Mouse (Mus musculus): ENCODE results near the gene Mical2. TPM values are rescaled to one million over a fixed set of nuclear protein-coding genes. Genes with fewer than 3 reads are reported as not detected.

The Mical2 gene
- polyA plus RNA-seq, 3 experiments from 2014 or later, result 1.5 to 5.7 (median 1.7) TPM

GRCm38 (mm10) chr7:112244071-112244470 is 18.4 kb downstream of the Mical2 start:
- ATAC-seq, result no peak

DNA sequence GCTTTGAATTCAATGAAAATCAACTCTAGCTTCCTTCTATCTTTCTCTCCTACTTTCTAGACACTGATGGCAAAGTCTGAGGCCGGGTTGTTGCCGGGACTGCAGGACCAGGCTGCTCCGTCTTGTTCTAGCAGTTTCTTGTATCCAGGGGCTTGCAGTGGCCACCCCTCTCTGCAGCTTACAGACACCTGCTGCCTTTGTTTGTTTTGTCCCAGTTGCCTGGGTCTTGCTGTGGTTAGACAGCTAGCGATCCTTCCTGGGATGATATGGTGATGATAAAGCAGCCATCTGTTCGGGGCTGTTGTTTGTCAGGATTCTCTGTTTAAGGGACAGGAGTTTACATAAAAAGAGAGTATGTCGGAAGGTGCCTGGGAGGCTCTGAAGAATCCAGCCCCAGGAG is 19.0 kb downstream of the Mical2 start:
- no peak for ATAC-seq

- no peak for ATAC-seq
These were observed 20.3 kb downstream of the Mical2 start for GRCm38 (mm10) chr7:112245839-112246438.

- ATAC-seq, result no peak
These were observed 20.8 kb downstream of the Mical2 start for GRCm38 (mm10) chr7:112246442-112246841.

DNA sequence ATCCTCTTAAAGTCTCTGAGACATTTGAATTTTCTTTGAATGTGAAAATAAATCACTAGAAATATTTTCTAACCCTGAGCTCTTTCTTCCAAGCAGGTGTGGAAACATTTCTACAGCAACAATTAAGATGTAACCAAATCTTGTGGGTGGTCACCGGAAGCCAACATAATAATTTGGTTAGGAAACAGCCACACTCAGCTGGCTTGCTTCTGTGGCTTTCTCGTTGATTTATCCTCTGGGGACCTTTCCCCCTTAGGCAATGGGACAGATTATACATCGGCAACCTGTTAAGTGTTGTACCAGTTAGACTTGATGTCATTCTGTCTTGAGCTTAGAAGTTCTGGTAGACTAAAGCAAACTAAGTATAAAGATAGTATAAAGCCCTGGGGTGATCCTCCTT is 22.2 kb downstream of the Mical2 start:
- ATAC-seq, result no peak

GRCm38 (mm10) chr7:112249476-112249875 is 23.8 kb downstream of the Mical2 start:
- ATAC-seq, result no peak

DNA sequence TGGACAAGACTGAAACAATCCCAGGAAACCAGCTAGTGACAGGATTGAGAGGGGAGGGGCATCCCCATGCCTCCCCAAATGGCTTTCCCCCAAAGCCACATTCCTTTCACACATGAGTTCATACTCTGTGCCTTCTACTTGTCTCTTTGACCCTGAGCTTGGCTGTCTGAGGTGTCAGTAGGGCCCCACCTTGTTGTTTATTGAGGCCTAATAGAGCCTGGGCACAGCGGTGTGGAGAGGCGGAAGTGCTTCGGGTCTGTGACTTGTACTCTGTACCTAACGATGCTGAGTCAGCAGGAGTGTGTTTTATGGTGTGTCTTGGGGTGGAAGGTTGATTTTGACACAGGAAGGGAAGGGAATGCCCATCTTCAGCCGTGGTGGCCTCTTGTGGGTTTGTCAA is 26.4 kb downstream of the Mical2 start:
- ATAC-seq, result no peak

DNA sequence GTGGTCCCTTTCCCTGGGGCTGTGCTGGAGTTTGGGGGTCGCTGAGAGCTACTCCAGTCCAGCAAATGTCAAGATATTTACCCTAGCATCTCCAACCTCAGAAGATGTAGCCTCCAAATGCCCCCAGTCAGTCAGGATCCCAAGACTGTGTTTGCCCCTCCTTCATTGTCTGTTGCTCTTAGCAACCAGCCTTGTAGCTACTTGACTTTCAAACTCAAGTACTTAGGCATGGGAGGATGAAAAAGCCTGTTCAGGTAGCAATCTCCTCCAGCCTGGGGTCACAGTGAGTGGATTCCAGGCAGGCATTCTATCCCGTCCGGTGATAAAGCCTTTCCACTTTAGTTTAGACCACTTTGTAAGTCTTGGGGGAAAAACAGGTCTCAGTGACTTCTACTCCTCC is 28.6 kb downstream of the Mical2 start:
- no peak for ATAC-seq

- no peak for ATAC-seq
These were observed 29.7 kb downstream of the Mical2 start for GRCm38 (mm10) chr7:112255248-112255866.

- ATAC-seq, result no peak
These were observed 32.8 kb downstream of the Mical2 start for GRCm38 (mm10) chr7:112258338-112258903.

DNA sequence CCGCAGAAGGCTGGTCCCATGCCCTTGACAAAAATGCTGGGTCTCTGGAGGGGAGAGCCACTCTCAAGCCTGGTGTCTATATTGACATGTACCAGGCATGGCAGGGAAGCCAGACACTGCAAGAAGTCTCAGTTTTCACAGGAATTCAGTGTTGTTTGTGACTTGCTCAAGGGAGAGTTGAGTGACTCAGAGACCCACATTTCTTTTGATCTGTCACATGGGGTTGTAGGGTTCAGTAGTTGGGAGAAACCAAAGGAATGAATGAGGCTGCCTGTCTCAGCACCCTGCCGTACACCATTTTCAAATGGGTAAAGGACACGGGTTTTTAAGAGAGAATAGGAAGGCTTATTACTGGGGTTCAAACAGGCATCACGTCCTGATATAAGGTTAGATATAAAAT is 33.6 kb downstream of the Mical2 start:
- no peak for ATAC-seq

GRCm38 (mm10) chr7:112261121-112261520 is 35.5 kb downstream of the Mical2 start:
- no peak for ATAC-seq

GRCm38 (mm10) chr7:112267266-112267665 is 41.6 kb downstream of the Mical2 start:
- ATAC-seq, result no peak

DNA sequence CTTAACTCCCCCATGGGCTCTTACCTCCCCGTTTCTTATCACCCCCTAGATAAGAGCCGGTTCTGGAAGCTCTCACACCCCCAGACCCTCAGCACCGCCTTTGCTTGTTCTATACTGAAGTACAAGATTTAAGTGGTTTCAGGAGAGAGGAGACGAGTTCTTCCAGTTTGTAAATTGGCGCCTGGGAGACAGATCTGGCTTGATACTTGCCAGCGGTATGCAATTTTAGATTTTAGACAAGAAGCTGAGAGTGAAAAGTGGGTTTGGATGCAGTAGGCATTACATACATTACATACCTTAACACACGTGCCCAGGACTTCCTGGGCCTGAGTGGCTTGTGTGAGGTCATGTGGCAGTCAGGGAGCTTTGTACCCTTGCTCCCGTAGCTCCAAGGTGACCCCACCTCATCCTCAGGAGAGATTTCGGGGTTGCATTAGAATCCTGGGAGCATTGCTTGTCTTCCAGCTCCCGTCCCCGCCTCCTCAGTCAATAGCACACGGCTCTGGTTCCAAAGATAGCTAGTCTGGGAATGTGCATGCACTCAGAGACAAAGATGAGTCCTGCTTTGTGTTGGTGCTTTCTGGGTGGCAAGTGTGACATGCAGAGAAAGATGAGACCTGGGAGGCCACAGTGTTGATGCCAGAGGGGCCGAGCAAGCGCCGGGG is 43.2 kb downstream of the Mical2 start:
- ATAC-seq, result no peak

- no peak for ATAC-seq
These were observed 45.2 kb downstream of the Mical2 start for GRCm38 (mm10) chr7:112270870-112271269.

DNA sequence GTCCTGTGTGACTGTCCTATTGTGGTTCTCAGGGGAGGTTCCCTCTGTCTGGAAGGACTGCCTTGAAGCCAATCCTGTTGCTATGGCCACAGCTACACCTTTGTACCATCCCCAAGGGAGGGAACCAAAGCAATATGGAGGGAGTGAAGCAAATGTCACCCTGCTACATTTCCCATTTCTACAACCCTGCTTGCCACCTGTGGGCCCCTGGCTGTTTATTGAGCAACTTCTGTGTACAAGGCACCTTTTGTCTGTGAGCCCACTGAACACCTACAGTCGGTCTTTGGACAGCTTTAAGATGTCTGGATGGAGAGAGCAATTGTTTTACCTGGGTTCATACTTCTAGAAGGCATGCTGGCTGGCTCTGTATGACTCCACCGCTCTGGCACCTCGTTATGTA is 46.0 kb downstream of the Mical2 start:
- ATAC-seq, result no peak

DNA sequence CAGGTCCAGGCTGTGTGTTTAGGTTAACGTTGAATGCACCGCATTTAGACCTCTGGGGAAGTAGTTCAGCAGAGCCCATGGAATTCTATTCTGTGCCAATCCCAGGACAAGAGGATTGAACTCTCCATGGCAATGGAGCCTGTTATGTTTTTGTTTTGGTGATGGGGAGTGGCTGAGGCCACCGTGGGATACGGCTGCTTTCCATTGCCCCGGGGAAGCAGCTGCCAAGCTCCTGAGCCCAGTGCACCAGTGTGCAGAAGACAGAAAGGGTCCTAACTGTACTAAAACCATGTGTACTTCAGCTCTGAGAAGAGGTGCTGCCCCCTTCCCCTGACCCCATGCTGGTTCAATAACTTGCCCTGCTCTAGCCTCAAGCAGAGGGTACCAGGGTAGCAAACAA is 47.0 kb downstream of the Mical2 start:
- no peak for ATAC-seq

GRCm38 (mm10) chr7:112273451-112273850 is 47.8 kb downstream of the Mical2 start:
- no peak for ATAC-seq

- no peak for ATAC-seq
These were observed 49.0 kb downstream of the Mical2 start for GRCm38 (mm10) chr7:112274611-112275010.

DNA sequence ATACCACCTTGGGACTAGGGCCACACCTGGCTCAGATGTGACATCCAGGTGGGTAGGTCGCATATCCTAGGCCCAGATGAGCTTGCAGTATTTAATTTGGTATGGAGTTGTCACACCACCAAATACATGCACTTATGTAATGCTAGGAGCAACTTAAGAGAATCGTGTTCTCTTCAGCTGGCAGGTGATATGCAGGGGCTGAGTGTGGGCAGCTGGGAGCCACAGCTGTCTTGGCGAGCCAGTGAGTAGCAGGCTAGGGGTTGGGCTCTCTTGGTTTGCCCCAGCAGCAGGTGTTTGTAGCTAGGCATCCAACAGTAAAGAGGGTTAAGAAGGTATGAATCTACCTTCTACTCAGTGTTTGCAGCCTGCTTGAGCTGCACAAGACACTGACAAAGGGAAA is 49.4 kb downstream of the Mical2 start:
- no peak for ATAC-seq

DNA sequence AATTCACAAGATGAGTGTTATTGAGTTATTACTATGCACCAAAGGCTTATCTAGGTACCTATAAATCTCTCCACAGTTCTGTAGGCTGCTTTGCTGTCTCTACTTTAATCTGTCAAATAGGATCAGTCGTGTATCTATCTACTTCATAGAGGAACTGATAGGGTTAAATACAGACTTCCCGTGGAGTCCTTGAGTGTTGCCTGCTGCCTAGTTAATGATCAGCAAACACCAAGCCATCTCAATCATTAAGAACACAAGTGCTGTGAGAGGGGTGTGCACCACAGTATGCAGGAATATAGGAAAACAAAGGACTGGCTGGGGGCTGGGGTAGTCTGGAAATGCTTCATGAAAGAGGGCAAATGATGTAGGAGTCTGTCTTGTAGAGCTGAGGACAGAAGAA is 50.2 kb downstream of the Mical2 start:
- ATAC-seq, result no peak

DNA sequence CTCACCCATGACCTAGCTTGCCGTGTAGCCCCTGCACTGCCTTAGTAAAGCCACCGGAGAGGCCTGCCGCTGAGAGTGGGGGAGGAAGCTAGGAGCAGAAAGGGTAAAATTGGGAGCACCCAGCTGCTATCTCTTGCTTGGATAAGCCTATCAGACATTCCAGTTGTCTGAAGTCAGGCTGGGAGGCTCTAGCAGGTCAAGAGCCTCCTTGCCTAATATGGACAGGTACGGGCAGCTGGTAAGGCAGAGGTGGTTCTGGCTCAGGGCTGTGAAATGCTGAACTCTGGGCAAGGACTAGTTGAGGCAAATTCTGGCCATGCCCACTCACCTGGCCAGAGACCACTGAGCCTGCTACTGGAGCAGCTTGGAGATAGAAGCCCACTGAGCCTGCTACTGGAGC is 51.2 kb downstream of the Mical2 start:
- no peak for ATAC-seq

- no peak for ATAC-seq
These were observed 53.0 kb downstream of the Mical2 start for GRCm38 (mm10) chr7:112278648-112279047.

GRCm38 (mm10) chr7:112280474-112280873 is 54.8 kb downstream of the Mical2 start:
- ATAC-seq, result no peak
